Mouse (Mus musculus) granulocyte monocyte progenitor cell, adult 5-6 weeks (primary cell): ENCODE results near the gene Eps8. TPM values are rescaled to one million over a fixed set of nuclear protein-coding genes. Genes with fewer than 3 reads are reported as not detected.

ENCODE experiments used
- ATAC-seq: replicated peaks from 2 replicates; pipeline ENCODE4 v1.8.0; 2016; ENCODE audit warnings: mild to moderate bottlenecking, moderate TSS enrichment, inconsistent platforms; ENCODE audit not compliant: poor library complexity, severe bottlenecking
- total RNA-seq, 2 experiments: library from RNA; stranded (forward) in 1 of 2; stranded (reverse) in 1 of 2; fragments of 200-712, 200-1000 nt in 1 of 2; fragments of >200 nt in 1 of 2; fragmentation: Nextera tagmentation in 1 of 2; gene quantifications; 2 replicates each; pipeline ENCODE4 v1.2.3; 2014 to 2017

Eps8 gene
- total RNA-seq, 2 experiments from 2014 or later: 2.1 to 3.9 TPM

GRCm38 (mm10) chr6:137576091-137576490 lies 78.6 kb downstream of the Eps8 start:
- ATAC-seq: no peak

GRCm38 (mm10) chr6:137573897-137574296 lies 80.8 kb downstream of the Eps8 start:
- no peak for ATAC-seq

GRCm38 (mm10) chr6:137570718-137571131 lies 84.0 kb downstream of the Eps8 start:
- peak; percentile 76 for ATAC-seq

- no peak for ATAC-seq
These were observed 84.7 kb downstream of the Eps8 start for GRCm38 (mm10) chr6:137570019-137570418.

GRCm38 (mm10) chr6:137569071-137569470 lies 85.6 kb downstream of the Eps8 start:
- no peak for ATAC-seq

- peak; percentile 71 for ATAC-seq
These were observed 88.8 kb downstream of the Eps8 start for GRCm38 (mm10) chr6:137565890-137566289.

- peak; percentile 21; the same call in 1 of the 2 replicates for ATAC-seq
These were observed 89.2 kb downstream of the Eps8 start for GRCm38 (mm10) chr6:137565454-137565853.

GRCm38 (mm10) chr6:137560358-137560859 lies 94.3 kb downstream of the Eps8 start:
- peak; percentile 35 for ATAC-seq

- ATAC-seq: peak; percentile 84
These were observed 95.8 kb downstream of the Eps8 start for GRCm38 (mm10) chr6:137558840-137559239.

- no peak for ATAC-seq
These were observed 97.0 kb downstream of the Eps8 start for GRCm38 (mm10) chr6:137557671-137558070.

GRCm38 (mm10) chr6:137557159-137557558 lies 97.5 kb downstream of the Eps8 start:
- ATAC-seq: no peak

GRCm38 (mm10) chr6:137556636-137557035 lies 98.0 kb downstream of the Eps8 start:
- ATAC-seq: no peak

- ATAC-seq: no peak
These were observed 104.5 kb downstream of the Eps8 start for GRCm38 (mm10) chr6:137550181-137550580.

- no peak for ATAC-seq
These were observed 106.1 kb downstream of the Eps8 start for GRCm38 (mm10) chr6:137548613-137549012.

- no peak for ATAC-seq
These were observed 107.1 kb downstream of the Eps8 start for GRCm38 (mm10) chr6:137547555-137547954.

GRCm38 (mm10) chr6:137546101-137546500 lies 108.6 kb downstream of the Eps8 start:
- ATAC-seq: no peak

GRCm38 (mm10) chr6:137545341-137545740 lies 109.3 kb downstream of the Eps8 start:
- peak; percentile 15 for ATAC-seq

- no peak for ATAC-seq
These were observed 112.2 kb downstream of the Eps8 start for GRCm38 (mm10) chr6:137542231-137543152.

GRCm38 (mm10) chr6:137541216-137542176 lies 113.2 kb downstream of the Eps8 start:
- ATAC-seq: peak; percentile 99

- peak; percentile 5; the same call in 1 of the 2 replicates for ATAC-seq
These were observed 113.9 kb downstream of the Eps8 start for GRCm38 (mm10) chr6:137540800-137541199.
